Mouse (Mus musculus) kidney, adult 8-10 months (tissue): ENCODE results near the gene Ttn.

Experiments
- DNase-seq, 2 experiments: peaks; one replicate each; pipeline ENCODE4 v3.0.0; 2022

The Ttn gene

DNA sequence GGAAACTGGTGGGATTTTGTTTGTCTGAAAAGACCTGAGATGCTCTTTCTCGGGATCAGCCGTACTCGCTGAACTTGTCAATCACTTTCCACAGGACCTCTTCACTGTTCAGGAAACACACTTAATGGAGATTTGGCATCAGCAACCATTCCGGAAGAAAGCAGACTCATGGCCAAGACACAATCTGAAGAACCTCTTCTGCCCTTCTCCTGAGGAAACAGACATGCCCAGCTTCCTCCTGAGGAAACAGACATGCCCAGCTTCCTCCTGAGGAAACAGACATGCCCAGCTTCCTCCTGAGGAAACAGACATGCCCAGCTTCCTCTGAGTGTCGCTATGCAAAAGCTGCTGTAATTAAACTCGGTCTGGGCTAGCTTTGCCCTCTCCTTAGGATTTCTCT, 287.1 kb downstream of the Ttn start:
- DNase-seq, result peak in 1 of 2 experiments; percentile 41

DNA sequence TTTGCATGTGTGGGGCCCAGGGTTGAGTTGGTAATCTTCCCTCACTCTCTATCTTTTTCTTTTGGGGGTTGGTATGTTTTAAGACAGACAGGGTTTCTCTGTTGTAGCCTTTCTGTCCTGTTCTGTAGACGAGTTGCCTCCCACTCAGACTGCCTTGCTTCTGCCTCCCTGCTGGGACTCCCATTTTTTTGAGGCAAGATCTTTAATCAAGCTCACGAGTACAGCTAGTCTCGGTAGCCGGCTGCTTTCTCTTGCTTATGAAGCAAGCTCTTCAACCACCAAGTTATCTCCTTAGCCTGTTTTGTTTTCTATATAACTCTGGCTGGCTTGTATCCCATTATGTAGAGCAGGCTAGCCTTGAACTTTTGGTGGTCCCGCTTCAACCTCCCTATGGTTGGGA, 288.6 kb downstream of the Ttn start:
- no peak for DNase-seq

DNA sequence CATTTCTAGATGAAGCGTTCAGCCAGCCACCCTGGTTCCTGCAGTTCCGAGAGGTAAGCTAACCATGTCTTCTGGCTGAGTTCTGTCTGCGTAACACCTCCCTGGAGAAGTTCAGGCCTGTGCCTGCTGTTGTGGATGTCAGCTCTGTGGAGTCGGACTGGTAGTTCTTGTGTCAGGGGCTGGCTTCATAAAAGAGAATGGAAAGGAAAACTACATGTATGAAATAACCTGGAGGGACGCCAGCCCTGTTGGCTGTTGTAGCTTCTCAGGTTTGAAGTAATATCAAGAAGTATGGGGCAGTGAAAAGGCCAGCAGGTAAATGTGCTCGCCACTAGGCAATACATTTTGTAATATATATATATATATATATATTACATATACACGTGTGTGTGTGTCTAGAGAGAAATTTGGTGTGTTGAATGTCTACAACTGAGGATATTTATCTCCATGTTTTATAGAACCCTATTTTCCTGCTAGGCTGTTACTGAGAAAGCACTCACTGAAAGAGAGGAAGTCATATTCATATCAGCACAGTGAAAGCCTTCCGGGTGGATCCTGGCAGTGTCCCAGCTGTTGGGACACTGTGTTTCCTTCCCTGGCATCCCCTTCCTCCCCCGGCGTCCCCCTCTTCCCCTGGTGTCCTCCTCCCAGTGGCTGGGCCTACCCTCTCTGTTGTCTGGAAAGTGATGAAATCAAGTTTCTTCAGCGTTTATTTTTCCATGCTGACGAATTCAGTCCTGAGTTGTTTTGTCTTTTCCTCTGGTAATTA, 291.7 kb downstream of the Ttn start:
- DNase-seq, result peak; percentile 59 to 61

- no peak for DNase-seq
Observed at GRCm38 (mm10) chr2:76688162-76688561, 294.2 kb downstream of the Ttn start.

GRCm38 (mm10) chr2:76687608-76688007, 294.7 kb downstream of the Ttn start:
- no peak for DNase-seq

- no peak for DNase-seq
Observed at GRCm38 (mm10) chr2:76686986-76687385, 295.4 kb downstream of the Ttn start.

- DNase-seq, result no peak
Observed at GRCm38 (mm10) chr2:76682301-76682700, 300.0 kb downstream of the Ttn start.

DNA sequence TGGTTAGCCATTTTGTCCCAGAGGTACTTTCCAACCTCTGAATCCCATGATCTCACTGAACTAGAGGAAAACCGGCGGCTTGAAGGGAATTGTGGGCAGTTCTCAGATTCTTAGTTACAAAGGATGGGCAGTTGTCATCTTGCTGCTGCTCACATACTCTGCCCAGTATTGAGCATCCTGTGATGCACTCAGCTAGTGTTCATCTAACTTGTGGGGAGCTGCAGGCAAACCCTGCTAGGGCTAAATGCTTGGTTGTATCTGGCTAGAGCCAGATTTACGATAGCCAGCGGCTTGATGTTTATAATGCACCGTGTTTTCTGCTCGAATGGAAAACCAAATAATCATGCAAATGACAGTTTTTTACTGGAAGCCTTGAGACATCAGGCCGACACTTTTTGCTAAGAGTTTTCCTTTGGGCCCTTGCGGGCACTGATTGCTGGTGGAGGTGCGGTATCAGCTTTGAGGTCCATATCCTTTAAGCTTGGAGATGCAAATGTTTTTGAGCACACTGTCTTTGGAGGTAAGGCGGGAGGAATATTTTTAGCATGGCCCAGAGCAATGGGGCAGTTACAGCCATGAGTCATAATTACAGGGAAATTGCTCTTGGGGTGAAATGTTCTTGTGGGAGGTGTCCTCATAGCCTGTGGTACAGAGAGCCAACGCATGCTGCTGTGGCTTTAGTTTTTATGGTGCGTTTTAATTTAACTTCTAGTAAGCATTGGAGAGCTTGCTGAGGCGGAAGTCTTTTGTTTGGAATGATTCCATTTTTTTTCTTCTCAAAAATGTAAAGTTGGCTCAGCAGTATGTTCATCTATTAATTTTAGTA, 305.7 kb downstream of the Ttn start:
- DNase-seq, result no peak

DNA sequence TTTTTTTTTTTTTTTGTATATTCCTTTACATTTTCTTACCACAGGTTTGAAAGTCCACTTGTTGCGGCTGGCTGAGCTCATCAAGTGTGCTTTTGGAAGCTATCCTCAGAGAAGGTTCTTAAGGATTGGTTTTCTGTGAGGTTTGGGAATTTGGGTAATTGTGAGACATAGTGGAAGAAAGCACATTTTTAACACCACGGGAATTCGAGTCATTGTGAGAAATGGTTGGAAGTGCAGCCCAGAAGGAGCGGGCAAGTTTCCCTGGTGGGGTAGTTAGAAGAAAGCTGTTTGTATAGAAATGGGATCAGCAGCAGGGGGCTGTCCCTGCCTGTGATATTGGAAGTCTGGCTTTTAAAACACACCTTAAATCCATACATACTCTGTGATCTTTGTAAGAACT, 306.4 kb downstream of the Ttn start:
- DNase-seq, result no peak

DNA sequence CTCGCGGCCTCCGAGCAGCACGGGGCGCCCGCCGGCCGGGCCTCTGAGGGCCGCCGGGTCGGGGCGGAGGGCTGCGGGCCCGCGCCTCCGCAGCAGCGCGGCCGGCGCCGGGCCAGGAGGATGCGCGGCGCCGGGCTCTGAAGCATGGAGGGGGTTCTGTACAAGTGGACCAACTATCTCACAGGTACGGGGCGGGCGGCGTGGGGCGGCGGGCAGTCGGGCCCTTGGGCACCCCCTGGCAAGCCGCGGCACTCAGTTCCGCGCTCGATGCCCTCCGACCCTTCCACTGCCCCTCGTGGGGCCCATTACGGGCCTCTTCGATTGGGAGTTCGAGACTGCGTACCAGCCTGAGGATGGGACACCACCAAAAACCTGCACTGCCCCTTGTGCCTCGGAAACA, 306.9 kb downstream of the Ttn start:
- DNase-seq, result no peak

- peak; percentile 76 to 81 for DNase-seq
Observed at GRCm38 (mm10) chr2:76674725-76675427, 307.5 kb downstream of the Ttn start, which contains the start of gene Plekha3. Gene Plekha3, plus strand, starts transcription at chr2:76675281.

- peak; percentile 69 to 70 for DNase-seq
Observed at GRCm38 (mm10) chr2:76673472-76674081, 308.8 kb downstream of the Ttn start.

- peak; percentile 89 to 92 for DNase-seq
Observed at GRCm38 (mm10) chr2:76672966-76673392, 309.4 kb downstream of the Ttn start, which contains the start of gene Fkbp7. Gene Fkbp7, minus strand, starts transcription at chr2:76673116.

GRCm38 (mm10) chr2:76672134-76672745, 310.1 kb downstream of the Ttn start:
- DNase-seq, result no peak

- no peak for DNase-seq
Observed at GRCm38 (mm10) chr2:76671641-76672040, 310.7 kb downstream of the Ttn start.

DNA sequence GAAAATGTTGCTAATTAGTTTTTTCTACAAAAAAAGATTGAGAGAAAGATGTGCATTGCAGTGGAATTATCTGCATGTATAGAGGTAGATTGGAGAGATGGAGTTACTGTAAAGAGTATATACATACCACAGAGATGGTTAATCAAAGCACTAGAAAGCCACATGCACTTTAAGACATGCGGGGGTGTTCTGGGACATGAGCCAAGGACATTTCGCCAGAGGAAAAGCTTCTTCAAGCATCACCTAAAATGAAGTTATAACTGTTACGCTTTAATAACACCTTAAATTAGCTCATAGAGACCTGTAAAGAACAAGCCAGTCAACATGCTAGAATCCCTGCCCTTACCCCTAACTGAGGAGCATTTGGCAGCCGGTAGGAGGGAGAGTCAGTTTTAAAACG, 315.1 kb downstream of the Ttn start:
- DNase-seq, result no peak

DNA sequence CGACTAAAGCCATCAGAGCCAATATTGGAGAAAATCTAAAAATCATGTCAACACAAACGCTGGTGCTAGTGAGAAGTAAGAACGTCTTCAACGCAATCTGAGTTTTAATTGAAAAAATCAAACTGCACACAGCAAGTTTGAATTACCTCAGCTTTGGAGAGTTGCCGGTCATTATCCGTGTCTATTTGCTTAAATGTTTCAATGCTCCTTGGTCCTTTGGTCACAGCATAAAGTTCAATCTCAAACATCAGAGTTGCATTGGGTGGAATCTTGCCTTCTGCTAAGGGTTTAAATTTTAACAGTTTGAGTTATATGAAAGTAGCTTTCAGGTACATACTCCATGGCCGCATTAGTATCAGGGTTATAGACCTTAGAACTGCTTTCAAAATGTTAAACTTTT, 316.8 kb downstream of the Ttn start:
- peak in 1 of 2 experiments; percentile 66 for DNase-seq

GRCm38 (mm10) chr2:76659419-76659818, 322.9 kb downstream of the Ttn start:
- DNase-seq, result no peak

DNA sequence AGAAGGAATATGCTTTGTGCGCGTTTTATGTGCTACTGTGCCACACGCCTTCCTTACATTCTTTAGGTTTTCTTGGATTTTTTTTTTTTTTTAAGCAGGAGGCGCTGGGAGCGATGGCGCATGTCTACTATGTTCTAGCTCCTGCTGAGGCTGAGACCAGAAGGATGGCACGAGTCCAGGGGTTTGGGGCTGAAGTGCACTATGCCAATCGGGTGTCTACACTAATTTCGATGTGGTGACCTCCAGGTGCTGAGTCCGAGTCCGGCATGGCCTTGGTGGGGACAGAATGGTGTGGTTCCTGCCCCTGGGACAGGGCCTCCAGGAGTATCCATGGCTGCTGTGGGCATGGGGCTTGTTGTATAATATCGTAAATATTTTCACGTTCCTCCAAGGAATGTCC, 323.8 kb downstream of the Ttn start:
- DNase-seq, result no peak

- DNase-seq, result peak in 1 of 2 experiments; percentile 27
Observed at GRCm38 (mm10) chr2:76655982-76656381, 326.4 kb downstream of the Ttn start.

DNA sequence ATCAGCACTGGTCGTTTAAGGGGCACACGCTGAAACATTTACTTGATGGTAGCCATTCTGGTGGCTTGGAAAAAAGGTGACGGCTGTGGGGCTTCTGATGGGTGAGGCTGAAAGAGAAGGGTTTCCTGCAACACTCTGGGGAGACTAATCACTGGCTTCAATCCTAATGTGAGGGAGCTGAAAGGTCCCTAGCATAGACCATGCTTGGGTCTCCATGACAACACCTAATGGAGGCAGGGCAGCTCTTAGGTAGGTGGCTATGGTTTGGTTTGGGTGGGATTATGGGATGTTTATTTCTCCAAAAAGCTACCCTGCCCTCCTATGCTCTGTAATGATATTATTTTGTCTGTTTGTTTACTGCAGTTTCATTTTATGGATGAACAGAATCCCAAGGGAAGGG, 326.9 kb downstream of the Ttn start:
- DNase-seq, result no peak

GRCm38 (mm10) chr2:76654646-76655045, 327.7 kb downstream of the Ttn start:
- no peak for DNase-seq
